Mouse (Mus musculus) ES-E14 (cell line): ENCODE results near the gene Lyg2. TPM values are rescaled to one million over a fixed set of nuclear protein-coding genes. Genes with fewer than 3 reads are reported as not detected.

Experiments used
- DNase-seq: peaks from one replicate; pipeline ENCODE4 v3.0.0-alpha.2; 2013; ENCODE audit warnings: low read depth, low spot score
- H3K27ac ChIP-seq: 2 replicates; pipeline ENCODE4 v1.5.1; 2012; ENCODE audit warnings: low read depth, mild to moderate bottlenecking, low read length, moderate library complexity, mixed read lengths; ENCODE audit not compliant: poor library complexity, insufficient read depth, severe bottlenecking
- H3K36me3 ChIP-seq: 2 replicates; pipeline ENCODE4 v1.6.1; 2012; ENCODE audit warnings: mild to moderate bottlenecking, low read length, moderate library complexity, mixed read lengths; ENCODE audit not compliant: control insufficient read depth, poor library complexity, insufficient read depth, severe bottlenecking
- H3K4me1 ChIP-seq, 2 experiments: fragments of 150-350 bp in 1 of 2; sonication (generic) in 1 of 2; 2 replicates each; pipeline ENCODE4 v1.6.1; 2012; ENCODE audit warnings: low read length in 2 of 2, mild to moderate bottlenecking in 1 of 2, mixed read lengths in 1 of 2; ENCODE audit not compliant: control insufficient read depth in 2 of 2, insufficient read depth in 2 of 2, poor library complexity in 1 of 2
- H3K4me3 ChIP-seq, 2 experiments: fragments of 150-350 bp in 1 of 2; sonication (generic) in 1 of 2; 2 replicates each; pipeline ENCODE4 v1.5.1; 2012; ENCODE audit warnings: low read length in 2 of 2, low read depth in 1 of 2, mild to moderate bottlenecking in 1 of 2, mixed read lengths in 1 of 2; ENCODE audit not compliant: insufficient read depth in 1 of 2, poor library complexity in 1 of 2, severe bottlenecking in 1 of 2
- H3K9ac ChIP-seq: 2 replicates; pipeline ENCODE4 v1.6.1; 2012; ENCODE audit warnings: low read depth, mild to moderate bottlenecking, low read length, mixed read lengths; ENCODE audit not compliant: poor library complexity, insufficient read depth, severe bottlenecking
- H3K9me3 ChIP-seq: fragments of 150-350 bp; sonication (generic); 2 replicates; pipeline ENCODE4 v1.6.1; 2012; ENCODE audit warnings: low read depth, mild to moderate bottlenecking, low read length; ENCODE audit not compliant: control insufficient read depth, insufficient read depth
- CHD2 ChIP-seq: IDR thresholded peaks from 2 replicates; pipeline ENCODE4 v1.6.1; 2014; ENCODE audit warnings: mild to moderate bottlenecking, low read depth, low read length, inconsistent platforms
- HCFC1 ChIP-seq: IDR thresholded peaks from 2 replicates; pipeline ENCODE4 v1.6.1; 2012; ENCODE audit warnings: low read length, inconsistent platforms, borderline replicate concordance; ENCODE audit not compliant: insufficient read depth
- MAFK ChIP-seq: IDR thresholded peaks from 2 replicates; pipeline ENCODE4 v1.6.1; 2014; ENCODE audit warnings: mild to moderate bottlenecking, low read depth, low read length, inconsistent platforms; ENCODE audit not compliant: insufficient read depth
- ZC3H11A ChIP-seq: IDR thresholded peaks from 2 replicates; pipeline ENCODE4 v1.6.1; 2012; ENCODE audit warnings: low read depth, mild to moderate bottlenecking, inconsistent platforms, low read length, borderline replicate concordance
- ZNF384 ChIP-seq: IDR thresholded peaks from 2 replicates; pipeline ENCODE4 v1.6.1; 2012; ENCODE audit warnings: low read depth, low read length, inconsistent platforms
- in situ Hi-C, 2 experiments: fragments of 600-800 bp; cut with MboI; formaldehyde crosslinking; loops; one replicate each; pipeline ENCODE4 v1.15.1; 2025; ENCODE audit warnings: low sequenced_read_pairs in 2 of 2, inconsistent platforms in 1 of 2; ENCODE audit not compliant: unreplicated experiment in 2 of 2
- total RNA-seq: library from RNA; depleted of rRNA; stranded (reverse); fragments of 300-350 nt; gene quantifications from 2 replicates; pipeline ENCODE4 v1.2.3, GENCODE M21; 2012

The Lyg2 gene
- total RNA-seq, 1 experiment, result not detected

GRCm38 (mm10) chr1:37956690-37957431 is 40.6 kb upstream of the Lyg2 start:
- H3K4me3 ChIP-seq, result no peak overlapping the region
- no peak overlapping the region for H3K9ac ChIP-seq
- in situ Hi-C loops, result no loop called here
- TF ChIP-seq ZNF384 (no peak), CHD2 (no peak), HCFC1 (no peak), MAFK (no peak), ZC3H11A (no peak)
- DNase-seq, result no peak
- no peaks in the 10 kb centered on the region for H3K36me3 ChIP-seq
- H3K4me1 ChIP-seq, result peaks cover 0 to 6% of the 10 kb centered on the region in 2 experiments; a peak in 3 of 4 replicates
- H3K27ac ChIP-seq, result no peak overlapping the region
- no peaks in the 10 kb centered on the region for H3K9me3 ChIP-seq

DNA sequence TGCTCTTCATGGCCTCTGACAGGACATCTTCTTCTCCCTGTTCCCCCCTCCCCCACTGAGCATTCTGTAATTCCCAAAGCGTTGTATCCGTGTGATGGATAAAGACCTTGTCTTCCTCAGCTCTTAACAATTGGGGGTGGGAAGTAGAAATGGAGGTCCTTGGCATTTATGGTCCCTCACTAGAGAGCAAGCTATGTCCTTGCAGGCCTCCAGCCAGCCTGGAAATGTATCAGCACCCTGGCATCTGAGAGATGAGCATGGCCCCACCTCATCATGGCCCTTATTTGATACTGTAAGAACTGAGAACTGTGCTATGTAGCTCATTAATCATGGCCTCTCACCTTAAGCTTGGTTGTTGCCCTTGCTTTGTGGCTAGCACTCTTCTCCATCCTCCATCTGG is 39.0 kb upstream of the Lyg2 start:
- Histone ChIP-seq H3K36me3 (no peaks in the 10 kb centered on the region), H3K9me3 (no peaks in the 10 kb centered on the region), H3K4me3 (no peak overlapping the region), H3K27ac (no peak overlapping the region), H3K4me1 (peaks cover 0 to 6% of the 10 kb centered on the region in 2 experiments; a peak in 3 of 4 replicates), H3K9ac (no peak overlapping the region)
- in situ Hi-C loops, result no loop called here
- DNase-seq, result no peak
- no peak for TF ChIP-seq HCFC1
- no peak for TF ChIP-seq ZC3H11A
- no peak for TF ChIP-seq ZNF384

DNA sequence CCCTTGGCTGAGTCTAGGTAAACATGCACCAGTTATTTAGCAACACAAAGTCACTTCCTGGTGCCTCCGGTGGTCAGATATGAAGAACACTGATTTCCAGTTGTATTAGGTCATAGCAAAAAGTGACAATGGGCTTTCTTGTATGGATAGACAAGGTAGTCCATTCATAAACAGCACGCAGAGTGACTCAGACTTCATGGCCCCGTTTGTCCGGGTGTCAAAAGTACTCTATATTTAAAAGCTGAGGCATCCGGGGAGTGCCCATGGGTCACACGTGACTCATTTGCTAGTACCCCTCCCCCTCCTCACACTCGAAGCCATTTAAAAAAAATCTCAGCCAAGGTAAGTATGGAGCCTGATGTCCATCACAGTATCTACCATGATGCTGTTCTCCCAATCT is 38.5 kb upstream of the Lyg2 start:
- TF ChIP-seq HCFC1 (no peak), ZC3H11A (no peak), ZNF384 (no peak)
- no peak for DNase-seq
- no peak overlapping the region for H3K9ac ChIP-seq
- in situ Hi-C loops, result no loop called here
- H3K4me3 ChIP-seq, result no peak overlapping the region
- H3K27ac ChIP-seq, result no peak overlapping the region
- no peaks in the 10 kb centered on the region for H3K9me3 ChIP-seq
- H3K36me3 ChIP-seq, result no peaks in the 10 kb centered on the region
- peaks cover 0 to 6% of the 10 kb centered on the region in 2 experiments; a peak in 3 of 4 replicates for H3K4me1 ChIP-seq

DNA sequence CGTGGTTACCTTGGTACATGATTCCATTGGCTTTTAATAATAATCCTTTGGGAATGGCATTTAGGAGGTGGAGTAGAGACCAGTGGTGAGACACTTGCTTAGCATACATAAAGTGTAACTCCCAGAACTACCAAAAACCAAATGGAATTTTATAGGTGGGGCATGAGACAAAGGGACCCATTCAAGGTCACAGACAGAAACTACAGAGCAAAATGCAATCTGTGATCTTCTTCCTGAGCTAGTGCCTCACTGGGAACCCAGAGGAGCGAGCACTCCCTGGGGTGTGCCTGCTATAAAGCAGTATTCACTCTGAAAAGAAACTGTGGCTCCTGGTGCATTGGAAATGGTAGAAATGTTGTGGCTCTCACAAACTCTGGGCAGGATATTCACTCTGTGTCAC is 32.6 kb upstream of the Lyg2 start:
- DNase-seq, result no peak
- no peaks in the 10 kb centered on the region for H3K9me3 ChIP-seq

GRCm38 (mm10) chr1:37931806-37932205 is 15.5 kb upstream of the Lyg2 start:
- DNase-seq, result peak; percentile 60
- TF ChIP-seq ZC3H11A, result peak; percentile 37; the same call in 1 of the 2 replicates
- TF ChIP-seq ZNF384, result no peak
- Histone ChIP-seq H3K9me3 (no peaks in the 10 kb centered on the region), H3K4me3 (no peak overlapping the region), H3K27ac (no peak overlapping the region), H3K36me3 (no peaks in the 10 kb centered on the region), H3K4me1 (no peaks in the 10 kb centered on the region), H3K9ac (no peak overlapping the region)
- in situ Hi-C loops, result no loop called here

More for the DNA sequence above, 32.6 kb upstream of the Lyg2 start:
- Histone ChIP-seq H3K27ac (no peak overlapping the region), H3K36me3 (no peaks in the 10 kb centered on the region), H3K4me1 (no peaks in the 10 kb centered on the region), H3K9ac (no peak overlapping the region), H3K4me3 (no peak overlapping the region)
- in situ Hi-C loops, result no loop called here
- TF ChIP-seq ZNF384 (no peak), MAFK (no peak), HCFC1 (no peak), ZC3H11A (no peak), CHD2 (no peak)
